Mouse (Mus musculus): ENCODE measurements around the gene B4galnt1.

GRCm38 (mm10) chr10:127164190-127164589 lies 835 bp upstream of the B4galnt1 start:
- TF ChIP-seq HCFC1 (IDR thresholded peaks at IDR 0.05; ENCODE audit: low read depth, low read length) (no peak), CHD2 (IDR thresholded peaks at IDR 0.05; ENCODE audit: low read length) (no peak), MAX (IDR thresholded peaks at IDR 0.05; ENCODE audit: low read length) (no peak), CTCF (IDR thresholded peaks at IDR 0.05 in 2 of 3, conservative IDR thresholded peaks at IDR 0.05 in 1 of 3; ENCODE audit: control insufficient read depth in 1 of 3, insufficient read depth in 1 of 3, low read depth in 2 of 3, low read length in 3 of 3, poor library complexity in 1 of 3, severe bottlenecking in 1 of 3) (no peak), TCF12 (IDR thresholded peaks at IDR 0.05; ENCODE audit: low read depth, low read length) (no peak), MYC (IDR thresholded peaks at IDR 0.05; ENCODE audit: low read depth, low read length) (no peak), EP300 (IDR thresholded peaks at IDR 0.05; ENCODE audit: low read depth in 1 of 2, low read length in 2 of 2) (no peak), E2F4 (IDR thresholded peaks at IDR 0.05; ENCODE audit: borderline replicate concordance, low read depth, low read length) (no peak)

Measured in MEL (cell line).